Mouse (Mus musculus): ENCODE measurements around the gene Vmn2r75. TPM values are rescaled to one million over a fixed set of nuclear protein-coding genes. Genes with fewer than 3 reads are reported as not detected.
"Not testable (repeated sequence)": the region's sequence is repeated elsewhere in the genome, so short reads cannot be mapped to it uniquely, and the experiment has no call there.

Vmn2r75 gene
- not detected in 2 replicates for polyA plus RNA-seq (2015; fragmentation: Nextera tagmentation; extraction: Ambion mirVana)

GRCm38 (mm10) chr7:86171678-86172077 is at the start of gene Vmn2r75:
Gene Vmn2r75, minus strand, starts transcription at chr7:86171778.
- H3K27ac ChIP-seq; H3K4me3 ChIP-seq (replicated peaks); H3K4me1 ChIP-seq (replicated peaks); ATAC-seq; H3K9ac ChIP-seq; H3K36me3 ChIP-seq; H3K4me2 ChIP-seq (replicated peaks); H3K27me3 ChIP-seq (replicated peaks); H3K9me3 ChIP-seq: not testable (repeated sequence)
- WGBS = 57% methylated on average over 1 of the region's 1 CpGs

- H3K27me3 ChIP-seq (replicated peaks) = no peaks in the 10 kb centered on the region
- no peak overlapping the region for H3K4me2 ChIP-seq (replicated peaks)
- H3K27ac ChIP-seq = no peak overlapping the region
- H3K36me3 ChIP-seq = no peaks in the 10 kb centered on the region
- H3K4me3 ChIP-seq (replicated peaks) = no peak overlapping the region
- H3K4me1 ChIP-seq (replicated peaks) = no peaks in the 10 kb centered on the region
- ATAC-seq = 0 out of 2 replicates have a peak, but pooled peaks have one; percentile 41
- no peaks in the 10 kb centered on the region for H3K9me3 ChIP-seq
- no peak overlapping the region for H3K9ac ChIP-seq
Measured at GRCm38 (mm10) chr7:86211345-86211744, 39.8 kb upstream of the Vmn2r75 start.

Other genes starting within 250 kb of the Vmn2r75 start
- gene Vmn2r74, start 210.1 kb downstream of the Vmn2r75 start, polyA plus RNA-seq (2015; fragmentation: Nextera tagmentation; extraction: Ambion mirVana) = not detected in 2 replicates
- not detected in 2 replicates for gene Vmn2r76, start 74.5 kb upstream of the Vmn2r75 start, polyA plus RNA-seq (2015; fragmentation: Nextera tagmentation; extraction: Ambion mirVana)
- not detected in 2 replicates for gene Olfr310, start 105.4 kb upstream of the Vmn2r75 start, polyA plus RNA-seq (2015; fragmentation: Nextera tagmentation; extraction: Ambion mirVana)
- gene Olfr309, start 141.9 kb upstream of the Vmn2r75 start, polyA plus RNA-seq (2015; fragmentation: Nextera tagmentation; extraction: Ambion mirVana) = not detected in 2 replicates
- gene Olfr308, start 153.9 kb upstream of the Vmn2r75 start, polyA plus RNA-seq (2015; fragmentation: Nextera tagmentation; extraction: Ambion mirVana) = not detected in 2 replicates
- gene Olfr307, start 165.8 kb upstream of the Vmn2r75 start, polyA plus RNA-seq (2015; fragmentation: Nextera tagmentation; extraction: Ambion mirVana) = not detected in 2 replicates
- gene Olfr305, start 195.2 kb upstream of the Vmn2r75 start, polyA plus RNA-seq (2015; fragmentation: Nextera tagmentation; extraction: Ambion mirVana) = not detected in 2 replicates
- not detected in 2 replicates for gene Olfr304, start 214.9 kb upstream of the Vmn2r75 start, polyA plus RNA-seq (2015; fragmentation: Nextera tagmentation; extraction: Ambion mirVana)
- not detected in 2 replicates for gene Olfr303, start 226.0 kb upstream of the Vmn2r75 start, polyA plus RNA-seq (2015; fragmentation: Nextera tagmentation; extraction: Ambion mirVana)
- not detected in 2 replicates for gene Olfr301, start 232.1 kb upstream of the Vmn2r75 start, polyA plus RNA-seq (2015; fragmentation: Nextera tagmentation; extraction: Ambion mirVana)